Mouse (Mus musculus): ENCODE data around the gene Tuba1b. TPM values are rescaled to one million over a fixed set of nuclear protein-coding genes. Genes with fewer than 3 reads are reported as not detected.
"Not testable (repeated sequence)": the region's sequence is repeated elsewhere in the genome, so short reads cannot be mapped to it uniquely, and the experiment has no call there.

Gene Tuba1b
- polyA plus RNA-seq, 1 experiment from 2014 or later: 2,343 TPM

- Histone ChIP-seq H3K27ac (replicated peaks) (no peak overlapping the region), H3K36me3 (replicated peaks) (peaks cover 27% of the 10 kb centered on the region), H3K4me3 (no peak overlapping the region), H3K9me3 (peaks cover 3% of the 10 kb centered on the region; the same call in 1 of the 2 replicates), H3K27me3 (replicated peaks; ENCODE audit: low read depth, poor library complexity, severe bottlenecking) (no peaks in the 10 kb centered on the region), H3K4me1 (peaks cover 22% of the 10 kb centered on the region)
- no peak for DNase-seq (ENCODE audit: low spot score)
- 63% methylated on average over 8 of the region's 8 CpGs for whole genome bisulfite sequencing
Observed at GRCm38 (mm10) chr15:98930017-98930734, 4.2 kb downstream of the Tuba1b start.

GRCm38 (mm10) chr15:98928598-98929240 lies 5.6 kb downstream of the Tuba1b start:
- peaks cover 3% of the 10 kb centered on the region; the same call in 1 of the 2 replicates for H3K9me3 ChIP-seq
- WGBS: 14% methylated on average over 13 of the region's 13 CpGs
- H3K4me3 ChIP-seq: peak overlapping the region; percentile 30; the same call in 1 of the 2 replicates

GRCm38 (mm10) chr15:98927566-98927965 lies 6.8 kb downstream of the Tuba1b start:
- peaks cover 14% of the 10 kb centered on the region for H3K4me1 ChIP-seq
- no peak overlapping the region for H3K4me3 ChIP-seq
- H3K27ac ChIP-seq (replicated peaks): no peak overlapping the region
- WGBS: 88% methylated on average over 5 of the region's 5 CpGs
- peaks cover 21% of the 10 kb centered on the region for H3K36me3 ChIP-seq (replicated peaks)
- H3K27me3 ChIP-seq (replicated peaks; ENCODE audit: low read depth, poor library complexity, severe bottlenecking): no peaks in the 10 kb centered on the region
- H3K9me3 ChIP-seq: peaks cover 3% of the 10 kb centered on the region; the same call in 1 of the 2 replicates
- DNase-seq (ENCODE audit: low spot score): no peak

More at GRCm38 (mm10) chr15:98928598-98929240, 5.6 kb downstream of the Tuba1b start:
- H3K27ac ChIP-seq (replicated peaks): no peak overlapping the region
- no peaks in the 10 kb centered on the region for H3K27me3 ChIP-seq (replicated peaks; ENCODE audit: low read depth, poor library complexity, severe bottlenecking)
- DNase-seq (ENCODE audit: low spot score): peak; percentile 79
- H3K4me1 ChIP-seq: peaks cover 18% of the 10 kb centered on the region
- H3K36me3 ChIP-seq (replicated peaks): peaks cover 27% of the 10 kb centered on the region

GRCm38 (mm10) chr15:98924682-98925081 lies 9.7 kb downstream of the Tuba1b start:
- no peak overlapping the region for H3K4me3 ChIP-seq
- WGBS: 86% methylated on average over 3 of the region's 3 CpGs
- H3K4me1 ChIP-seq: peaks cover 14% of the 10 kb centered on the region
- H3K9me3 ChIP-seq: peaks cover 3% of the 10 kb centered on the region; the same call in 1 of the 2 replicates
- DNase-seq (ENCODE audit: low spot score): no peak
- H3K27ac ChIP-seq (replicated peaks): no peak overlapping the region
- peaks cover 4% of the 10 kb centered on the region; the same call in 1 of the 2 replicates for H3K36me3 ChIP-seq (replicated peaks)
- no peaks in the 10 kb centered on the region for H3K27me3 ChIP-seq (replicated peaks; ENCODE audit: low read depth, poor library complexity, severe bottlenecking)

GRCm38 (mm10) chr15:98923031-98923537 lies 11.3 kb downstream of the Tuba1b start:
- DNase-seq (ENCODE audit: low spot score): no peak
- H3K4me1 ChIP-seq: 0 out of 2 replicates have a peak, but pooled peaks cover 5% of the 10 kb centered on the region
- H3K27me3 ChIP-seq (replicated peaks; ENCODE audit: low read depth, poor library complexity, severe bottlenecking): no peaks in the 10 kb centered on the region
- peaks cover 3% of the 10 kb centered on the region; the same call in 1 of the 2 replicates for H3K9me3 ChIP-seq
- WGBS: 81% methylated on average over 2 of the region's 2 CpGs
- H3K36me3 ChIP-seq (replicated peaks): peaks cover 4% of the 10 kb centered on the region; the same call in 1 of the 2 replicates
- no peak overlapping the region for H3K27ac ChIP-seq (replicated peaks)
- no peak overlapping the region for H3K4me3 ChIP-seq

GRCm38 (mm10) chr15:98922581-98922980 lies 11.8 kb downstream of the Tuba1b start:
- WGBS: 64% methylated on average over 3 of the region's 3 CpGs
- H3K4me1 ChIP-seq: 0 out of 2 replicates have a peak, but pooled peaks cover 5% of the 10 kb centered on the region
- peaks cover 3% of the 10 kb centered on the region; the same call in 1 of the 2 replicates for H3K9me3 ChIP-seq
- DNase-seq (ENCODE audit: low spot score): no peak
- no peak overlapping the region for H3K4me3 ChIP-seq
- no peaks in the 10 kb centered on the region for H3K27me3 ChIP-seq (replicated peaks; ENCODE audit: low read depth, poor library complexity, severe bottlenecking)
- no peak overlapping the region for H3K27ac ChIP-seq (replicated peaks)
- peaks cover 4% of the 10 kb centered on the region; the same call in 1 of the 2 replicates for H3K36me3 ChIP-seq (replicated peaks)

GRCm38 (mm10) chr15:98921510-98921909 lies 12.9 kb downstream of the Tuba1b start:
- 74% methylated on average over 5 of the region's 5 CpGs for WGBS
- H3K4me1 ChIP-seq: peaks cover 13% of the 10 kb centered on the region
- H3K9me3 ChIP-seq: peaks cover 3% of the 10 kb centered on the region; the same call in 1 of the 2 replicates
- H3K36me3 ChIP-seq (replicated peaks): peaks cover 4% of the 10 kb centered on the region; the same call in 1 of the 2 replicates
- no peaks in the 10 kb centered on the region for H3K27me3 ChIP-seq (replicated peaks; ENCODE audit: low read depth, poor library complexity, severe bottlenecking)
- no peak overlapping the region for H3K27ac ChIP-seq (replicated peaks)
- H3K4me3 ChIP-seq: no peak overlapping the region
- DNase-seq (ENCODE audit: low spot score): no peak

- DNase-seq (ENCODE audit: low spot score): not testable (repeated sequence)
- 27% methylated on average over 8 of the region's 8 CpGs for WGBS
Observed at GRCm38 (mm10) chr15:98918499-98918895, 15.9 kb downstream of the Tuba1b start.

GRCm38 (mm10) chr15:98917538-98918498 lies 16.5 kb downstream of the Tuba1b start, which contains the start of gene Lmbr1l:
Gene Lmbr1l (minus strand): TSS chr15:98918231.
- peak; percentile 99 for DNase-seq (ENCODE audit: low spot score)
- WGBS: under 1% methylated on average over 82 of the region's 82 CpGs
- H3K9me3 ChIP-seq: no peaks in the 10 kb centered on the region
- H3K27ac ChIP-seq (replicated peaks): peak within 1 kb of the TSS; percentile 96
- peaks cover 28% of the 10 kb centered on the region for H3K4me1 ChIP-seq
- H3K36me3 ChIP-seq (replicated peaks): peaks cover 32% of the 10 kb centered on the region
- H3K27me3 ChIP-seq (replicated peaks; ENCODE audit: low read depth, poor library complexity, severe bottlenecking): no peaks in the 10 kb centered on the region
- peak within 1 kb of the TSS; percentile 95 for H3K4me3 ChIP-seq

More at GRCm38 (mm10) chr15:98918499-98918895, 15.9 kb downstream of the Tuba1b start:
- not testable (repeated sequence) for H3K9me3 ChIP-seq; H3K27me3 ChIP-seq (replicated peaks; ENCODE audit: low read depth, poor library complexity, severe bottlenecking)
- H3K4me1 ChIP-seq: peaks cover 28% of the 10 kb centered on the region
- H3K4me3 ChIP-seq: peak overlapping the region; percentile 95
- peaks cover 25% of the 10 kb centered on the region for H3K36me3 ChIP-seq (replicated peaks)
- H3K27ac ChIP-seq (replicated peaks): peak overlapping the region; percentile 96

GRCm38 (mm10) chr15:98917091-98917490 lies 17.3 kb downstream of the Tuba1b start:
- DNase-seq (ENCODE audit: low spot score): no peak
- H3K27ac ChIP-seq (replicated peaks): peak overlapping the region; percentile 96
- no peaks in the 10 kb centered on the region for H3K27me3 ChIP-seq (replicated peaks; ENCODE audit: low read depth, poor library complexity, severe bottlenecking)
- WGBS: under 1% methylated on average over 14 of the region's 14 CpGs
- peak overlapping the region; percentile 95 for H3K4me3 ChIP-seq
- peaks cover 39% of the 10 kb centered on the region for H3K36me3 ChIP-seq (replicated peaks)
- H3K9me3 ChIP-seq: no peaks in the 10 kb centered on the region
- H3K4me1 ChIP-seq: peaks cover 28% of the 10 kb centered on the region

- Histone ChIP-seq H3K4me3 (peak overlapping the region; percentile 95), H3K9me3 (no peaks in the 10 kb centered on the region), H3K36me3 (replicated peaks) (peaks cover 50% of the 10 kb centered on the region), H3K4me1 (peaks cover 28% of the 10 kb centered on the region), H3K27ac (replicated peaks) (no peak overlapping the region), H3K27me3 (replicated peaks; ENCODE audit: low read depth, poor library complexity, severe bottlenecking) (no peaks in the 10 kb centered on the region)
- DNase-seq (ENCODE audit: low spot score): no peak
- 89% methylated on average over 4 of the region's 4 CpGs for WGBS
Observed at GRCm38 (mm10) chr15:98916016-98916415, 18.3 kb downstream of the Tuba1b start.

Measured in embryonic facial prominence, embryonic 10.5 days (tissue).